Mouse (Mus musculus) midbrain, embryonic 14.5 days (tissue): ENCODE measurements around the gene Ccdc105. TPM values are rescaled to one million over a fixed set of nuclear protein-coding genes. Genes with fewer than 3 reads are reported as not detected.

Experiments used
- ATAC-seq: fragments of 200-750 bp; cut with Nextera tagmentation; 2 replicates; pipeline ENCODE4 v1.8.0; 2017; ENCODE audit warnings: moderate number of reproducible peaks, moderate library complexity; ENCODE audit not compliant: low FRiP score, low TSS enrichment
- DNase-seq: peaks from one replicate; pipeline ENCODE4 v3.0.0-alpha.2; 2015
- H3K27ac ChIP-seq: fragments of 300-500 bp; sonication (generic); replicated peaks from 2 replicates; pipeline ENCODE4 v1.5.1; 2014; ENCODE audit warnings: mild to moderate bottlenecking, low read depth, low read length, moderate library complexity
- H3K27me3 ChIP-seq: fragments of 300-500 bp; sonication (generic); 2 replicates; pipeline ENCODE4 v1.6.1; 2014; ENCODE audit warnings: low read length, control low read depth, mixed read lengths; ENCODE audit not compliant: control insufficient read depth, insufficient read depth
- H3K36me3 ChIP-seq: fragments of 300-500 bp; sonication (generic); 2 replicates; pipeline ENCODE4 v1.6.1; 2014; ENCODE audit warnings: low read length, control low read depth; ENCODE audit not compliant: control insufficient read depth, insufficient read depth
- H3K4me1 ChIP-seq: fragments of 300-500 bp; sonication (generic); 2 replicates; pipeline ENCODE4 v1.6.1; 2014; ENCODE audit warnings: mild to moderate bottlenecking, antibody characterized with exemption, low read length, control low read depth; ENCODE audit not compliant: control insufficient read depth, insufficient read depth
- H3K4me2 ChIP-seq: fragments of 300-500 bp; sonication (generic); 2 replicates; pipeline ENCODE4 v1.6.1; 2014; ENCODE audit warnings: mild to moderate bottlenecking, low read length, moderate library complexity
- H3K4me3 ChIP-seq: fragments of 300-500 bp; sonication (generic); replicated peaks from 2 replicates; pipeline ENCODE4 v1.5.1; 2014; ENCODE audit warnings: low read depth, low read length
- H3K9ac ChIP-seq: fragments of 300-500 bp; sonication (generic); replicated peaks from 2 replicates; pipeline ENCODE4 v1.6.1; 2014; ENCODE audit warnings: mild to moderate bottlenecking, low read length, moderate library complexity
- H3K9me3 ChIP-seq: fragments of 300-500 bp; sonication (generic); 2 replicates; pipeline ENCODE4 v1.6.1; 2016; ENCODE audit warnings: low read length, control low read depth, mixed read lengths; ENCODE audit not compliant: control insufficient read depth
- WGBS: fragments of 180-500 bp; shearing (Covaris S2); extraction: QIAGEN DNeasy Blood & Tissue Kit; methylation state at CpG from one replicate; pipeline ENCODE4 v1.1.7; 2014; 5-methylcytosine and 5-hydroxymethylcytosine counted together
- polyA plus RNA-seq: library from polyadenylated mRNA; unstranded; fragments of >200 nt; fragmentation: Nextera tagmentation; extraction: Ambion mirVana; gene quantifications from 2 replicates; pipeline ENCODE4 v1.2.1, GENCODE M21; 2014

Ccdc105 gene
- polyA plus RNA-seq, 1 experiment from 2014 or later, result 0.34 TPM

DNA sequence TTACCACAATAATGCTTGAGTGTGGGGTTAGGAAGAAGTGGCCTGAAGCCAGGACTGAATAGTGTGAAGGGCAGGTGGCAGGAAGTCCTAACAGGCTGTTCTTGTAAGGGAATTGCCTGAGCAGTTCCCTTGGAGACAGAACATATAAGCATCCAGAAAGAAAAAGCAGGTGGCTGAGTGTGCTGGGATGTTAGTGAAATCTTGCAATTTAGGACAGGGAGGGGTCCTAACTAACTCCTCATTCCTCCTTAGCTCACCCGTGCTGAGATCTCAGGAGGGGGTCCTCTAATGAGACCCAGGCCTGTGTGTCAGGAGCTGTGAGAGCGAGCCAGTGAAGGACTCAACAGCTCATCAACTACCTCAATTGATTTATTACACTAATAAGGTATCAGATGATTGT is 29.4 kb downstream of the Ccdc105 start:
- no peaks in the 10 kb centered on the region for H3K27me3 ChIP-seq
- 53% methylated on average over 2 of the region's 2 CpGs for WGBS
- H3K27ac ChIP-seq, result no peak overlapping the region
- H3K36me3 ChIP-seq, result no peaks in the 10 kb centered on the region
- ATAC-seq (no peak), DNase-seq (no peak)
- no peak overlapping the region for H3K9ac ChIP-seq
- H3K9me3 ChIP-seq, result no peaks in the 10 kb centered on the region
- no peaks in the 10 kb centered on the region for H3K4me1 ChIP-seq
- H3K4me2 ChIP-seq, result no peak overlapping the region
- no peak overlapping the region for H3K4me3 ChIP-seq

DNA sequence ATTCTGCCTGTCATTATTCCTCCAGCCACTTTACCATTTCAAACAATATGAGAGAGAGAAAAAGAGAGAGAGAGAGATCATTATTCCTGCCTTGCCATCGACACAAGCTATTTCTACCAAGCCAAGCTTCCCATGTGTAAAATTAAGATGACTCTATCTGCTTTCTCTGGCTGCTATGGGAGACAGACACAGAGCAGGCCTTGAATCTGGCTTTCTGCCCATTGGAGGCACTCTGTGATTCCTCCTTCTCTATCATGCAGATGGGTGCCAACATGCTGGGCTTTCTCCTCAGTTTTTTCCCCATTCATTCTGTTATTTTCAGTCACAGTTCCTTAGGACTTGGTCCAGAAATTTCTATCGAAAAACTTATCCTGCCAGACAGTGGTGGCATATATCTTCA is 30.2 kb downstream of the Ccdc105 start:
- Histone ChIP-seq H3K4me2 (no peak overlapping the region), H3K36me3 (no peaks in the 10 kb centered on the region), H3K27ac (no peak overlapping the region), H3K27me3 (no peaks in the 10 kb centered on the region), H3K4me1 (no peaks in the 10 kb centered on the region), H3K4me3 (no peak overlapping the region), H3K9me3 (no peaks in the 10 kb centered on the region), H3K9ac (no peak overlapping the region)
- no peak for ATAC-seq
- DNase-seq, result peak; percentile 52
- WGBS, result 81% methylated on average over 2 of the region's 2 CpGs

GRCm38 (mm10) chr10:78722036-78722435 is 30.8 kb downstream of the Ccdc105 start:
- no peaks in the 10 kb centered on the region for H3K27me3 ChIP-seq
- H3K9me3 ChIP-seq, result no peaks in the 10 kb centered on the region
- ATAC-seq (no peak), DNase-seq (no peak)
- no peak overlapping the region for H3K4me2 ChIP-seq
- no peak overlapping the region for H3K27ac ChIP-seq
- no peaks in the 10 kb centered on the region for H3K4me1 ChIP-seq
- no peak overlapping the region for H3K9ac ChIP-seq
- 88% methylated on average over 5 of the region's 5 CpGs for WGBS
- no peak overlapping the region for H3K4me3 ChIP-seq
- H3K36me3 ChIP-seq, result no peaks in the 10 kb centered on the region

DNA sequence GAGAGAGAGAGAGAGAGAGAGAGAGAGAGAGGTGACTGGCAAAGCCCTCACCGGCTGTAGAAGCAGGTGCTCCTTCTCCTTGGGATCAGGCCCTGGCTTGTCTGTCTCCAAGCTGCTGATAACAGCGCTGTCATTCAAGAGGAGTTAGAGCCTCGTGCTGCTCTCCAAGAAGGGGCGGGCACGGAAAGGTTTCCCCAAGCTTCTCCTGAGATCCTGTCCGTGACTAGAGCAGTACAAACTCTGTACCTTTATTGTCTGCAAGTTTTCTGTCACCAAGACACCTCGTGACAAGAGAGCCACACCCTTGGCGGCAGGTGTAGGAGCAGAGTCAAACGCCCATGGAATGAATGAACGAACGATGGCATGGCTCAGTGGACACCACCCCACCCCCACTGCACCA is 34.8 kb downstream of the Ccdc105 start, which contains the start of gene Casp14:
Gene Casp14 (minus strand): TSS at position 239 of the 400 bp plus-strand sequence.
- DNase-seq, result no peak
- ATAC-seq, result no peak
- H3K27me3 ChIP-seq, result no peaks in the 10 kb centered on the region
- 76% methylated on average over 11 of the region's 11 CpGs for WGBS
- no peaks in the 10 kb centered on the region for H3K36me3 ChIP-seq
- no peaks in the 10 kb centered on the region for H3K4me1 ChIP-seq
- H3K9me3 ChIP-seq, result no peaks in the 10 kb centered on the region
- H3K4me3 ChIP-seq, result no peak within 1 kb of the TSS
- no peak within 1 kb of the TSS for H3K9ac ChIP-seq
- H3K27ac ChIP-seq, result no peak within 1 kb of the TSS
- H3K4me2 ChIP-seq, result no peak within 1 kb of the TSS

DNA sequence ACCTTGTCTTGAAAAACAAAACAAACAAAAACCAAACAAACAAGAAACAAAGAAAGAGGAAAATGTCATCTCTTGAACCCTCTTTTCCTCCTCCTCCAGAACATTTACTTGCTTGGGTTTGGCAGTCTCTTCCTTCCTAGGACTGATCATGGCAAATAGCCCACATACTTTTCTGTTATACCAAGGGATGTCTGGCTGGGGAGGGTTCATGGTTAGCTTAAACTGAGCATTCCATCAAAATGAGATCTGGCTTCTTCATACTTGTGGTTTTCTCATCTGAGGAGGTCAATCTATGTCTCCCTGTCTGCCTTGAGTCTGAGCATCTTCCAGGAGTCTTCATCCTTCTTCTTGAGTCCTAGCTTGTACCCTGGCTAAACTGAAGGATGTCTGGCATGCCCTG is 36.6 kb downstream of the Ccdc105 start:
- no peaks in the 10 kb centered on the region for H3K4me1 ChIP-seq
- H3K9ac ChIP-seq, result no peak overlapping the region
- H3K27me3 ChIP-seq, result no peaks in the 10 kb centered on the region
- H3K9me3 ChIP-seq, result no peaks in the 10 kb centered on the region
- no peak overlapping the region for H3K4me2 ChIP-seq
- no peak for ATAC-seq
- no peaks in the 10 kb centered on the region for H3K36me3 ChIP-seq
- H3K4me3 ChIP-seq, result no peak overlapping the region
- DNase-seq, result no peak
- no peak overlapping the region for H3K27ac ChIP-seq

DNA sequence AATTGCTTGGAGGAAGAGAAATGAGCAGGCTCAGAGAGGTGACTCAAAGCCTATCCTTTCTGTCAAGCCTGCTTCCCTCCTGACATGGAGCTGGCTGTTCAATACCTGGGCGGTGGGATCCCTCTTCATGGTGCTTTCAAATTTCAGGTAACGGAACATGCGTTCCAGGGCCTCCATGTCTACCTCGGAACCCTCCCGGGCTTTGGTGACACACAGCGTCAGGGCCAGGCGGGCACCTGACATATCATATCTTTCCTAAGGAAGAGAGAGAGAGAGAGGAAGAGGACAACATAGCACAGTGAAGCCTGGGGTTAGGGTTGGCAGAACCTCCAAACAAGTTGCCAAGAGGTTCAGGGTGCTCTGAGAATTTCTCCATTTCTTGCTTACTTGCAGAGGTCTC is 37.7 kb downstream of the Ccdc105 start:
- no peak overlapping the region for H3K27ac ChIP-seq
- no peak for DNase-seq

GRCm38 (mm10) chr10:78714129-78714528 is 38.7 kb downstream of the Ccdc105 start:
- ATAC-seq, result no peak
- Histone ChIP-seq H3K4me2 (no peak overlapping the region), H3K4me3 (no peak overlapping the region), H3K9me3 (no peaks in the 10 kb centered on the region), H3K27ac (no peak overlapping the region), H3K36me3 (no peaks in the 10 kb centered on the region), H3K27me3 (no peaks in the 10 kb centered on the region), H3K4me1 (no peaks in the 10 kb centered on the region), H3K9ac (no peak overlapping the region)
- WGBS, result 82% methylated on average over 6 of the region's 6 CpGs
- DNase-seq, result no peak

More for the DNA sequence above, 37.7 kb downstream of the Ccdc105 start:
- H3K36me3 ChIP-seq, result no peaks in the 10 kb centered on the region
- H3K9ac ChIP-seq, result no peak overlapping the region
- H3K27me3 ChIP-seq, result no peaks in the 10 kb centered on the region
- WGBS, result 93% methylated on average over 7 of the region's 7 CpGs
- no peak overlapping the region for H3K4me2 ChIP-seq
- no peaks in the 10 kb centered on the region for H3K4me1 ChIP-seq
- no peaks in the 10 kb centered on the region for H3K9me3 ChIP-seq
- H3K4me3 ChIP-seq, result no peak overlapping the region
- no peak for ATAC-seq

- Histone ChIP-seq H3K9ac (no peak overlapping the region), H3K9me3 (no peaks in the 10 kb centered on the region), H3K27me3 (no peaks in the 10 kb centered on the region)
These were observed 42.2 kb downstream of the Ccdc105 start for GRCm38 (mm10) chr10:78710706-78711105.

GRCm38 (mm10) chr10:78700881-78701280 is 52.0 kb downstream of the Ccdc105 start:
- no peak overlapping the region for H3K27ac ChIP-seq
- H3K27me3 ChIP-seq, result no peaks in the 10 kb centered on the region
- no peak overlapping the region for H3K4me2 ChIP-seq
- no peak overlapping the region for H3K4me3 ChIP-seq
- no peaks in the 10 kb centered on the region for H3K9me3 ChIP-seq
- H3K4me1 ChIP-seq, result no peaks in the 10 kb centered on the region
- H3K9ac ChIP-seq, result no peak overlapping the region
- WGBS, result 63% methylated on average over 3 of the region's 3 CpGs
- DNase-seq (no peak), ATAC-seq (no peak)
- H3K36me3 ChIP-seq, result no peaks in the 10 kb centered on the region

More at GRCm38 (mm10) chr10:78710706-78711105, 42.2 kb downstream of the Ccdc105 start:
- Histone ChIP-seq H3K4me1 (no peaks in the 10 kb centered on the region), H3K27ac (no peak overlapping the region), H3K36me3 (no peaks in the 10 kb centered on the region), H3K4me3 (no peak overlapping the region), H3K4me2 (no peak overlapping the region)
- ATAC-seq (no peak), DNase-seq (no peak)
